Mouse (Mus musculus) liver, adult 2 months (tissue): ENCODE measurements at regions not wholly inside any gene's neighbourhood (a gene's known extent, or its start where the extent isn't known, plus 50 kb on each side); places are given as distances from the start of the nearest gene placed in this dataset.

Experiments used
- DNase-seq: peaks from one replicate; pipeline ENCODE4 v3.0.0-alpha.2; 2011; ENCODE audit warnings: low read depth, low spot score; ENCODE audit errors: extremely low read depth
- H3K27ac ChIP-seq: fragments of 200-500 bp; replicated peaks from 2 replicates; pipeline ENCODE4 v1.5.1; 2012; ENCODE audit warnings: low read depth, mild to moderate bottlenecking, control low read depth, inconsistent platforms, low read length; ENCODE audit not compliant: insufficient read depth
- H3K27me3 ChIP-seq: fragments of 200-500 bp; 2 replicates; pipeline ENCODE4 v1.6.1; 2012; ENCODE audit warnings: mild to moderate bottlenecking, moderate library complexity, low read length, inconsistent platforms; ENCODE audit not compliant: control insufficient read depth, insufficient read depth
- H3K36me3 ChIP-seq: fragments of 200-500 bp; 2 replicates; pipeline ENCODE4 v1.6.1; 2012; ENCODE audit warnings: low read length, inconsistent platforms; ENCODE audit not compliant: control insufficient read depth, insufficient read depth
- H3K4me1 ChIP-seq: fragments of 200-500 bp; 2 replicates; pipeline ENCODE4 v1.6.1; 2011; ENCODE audit warnings: low read length; ENCODE audit not compliant: control insufficient read depth, insufficient read depth
- H3K4me3 ChIP-seq: fragments of 200-500 bp; 2 replicates; pipeline ENCODE4 v1.5.1; 2011; ENCODE audit warnings: low read depth, mild to moderate bottlenecking, control low read depth, low read length, moderate library complexity; ENCODE audit not compliant: insufficient read depth
- H3K79me2 ChIP-seq: fragments of 200-500 bp; 2 replicates; pipeline ENCODE4 v1.6.1; 2012; ENCODE audit warnings: inconsistent platforms, mild to moderate bottlenecking, low read length, moderate library complexity; ENCODE audit not compliant: control insufficient read depth, insufficient read depth
- H3K9ac ChIP-seq: fragments of 200-500 bp; 2 replicates; pipeline ENCODE4 v1.6.1; 2012; ENCODE audit warnings: low read depth, mild to moderate bottlenecking, control low read depth, inconsistent platforms, low read length
- CTCF ChIP-seq: fragments of 200-500 bp; IDR thresholded peaks from 2 replicates; pipeline ENCODE4 v1.5.1; 2011; ENCODE audit warnings: low read depth, low read length, control low read depth
- POLR2A ChIP-seq: fragments of 200-500 bp; IDR thresholded peaks from 2 replicates; pipeline ENCODE4 v1.6.1; 2011; ENCODE audit warnings: low read length, control low read depth; ENCODE audit not compliant: insufficient read depth; ENCODE audit errors: extremely low read depth
- WGBS: fragments of 180-500 bp; shearing (Covaris S2); methylation state at CpG from one replicate; pipeline ENCODE4 v1.1.7; 2018; 5-methylcytosine and 5-hydroxymethylcytosine counted together

- Histone ChIP-seq H3K4me1 (no peaks in the 10 kb centered on the region), H3K9ac (no peak overlapping the region), H3K4me3 (no peak overlapping the region), H3K36me3 (no peaks in the 10 kb centered on the region), H3K27ac (no peak overlapping the region), H3K27me3 (no peaks in the 10 kb centered on the region), H3K79me2 (no peaks in the 10 kb centered on the region)
- no peak for TF ChIP-seq POLR2A
- no peak for TF ChIP-seq CTCF
- DNase-seq, result no peak
- WGBS, result 63% methylated on average over 8 of the region's 8 CpGs
These were observed 401.9 kb upstream of the Xrcc4 start for GRCm38 (mm10) chr13:90490991-90491951.

DNA sequence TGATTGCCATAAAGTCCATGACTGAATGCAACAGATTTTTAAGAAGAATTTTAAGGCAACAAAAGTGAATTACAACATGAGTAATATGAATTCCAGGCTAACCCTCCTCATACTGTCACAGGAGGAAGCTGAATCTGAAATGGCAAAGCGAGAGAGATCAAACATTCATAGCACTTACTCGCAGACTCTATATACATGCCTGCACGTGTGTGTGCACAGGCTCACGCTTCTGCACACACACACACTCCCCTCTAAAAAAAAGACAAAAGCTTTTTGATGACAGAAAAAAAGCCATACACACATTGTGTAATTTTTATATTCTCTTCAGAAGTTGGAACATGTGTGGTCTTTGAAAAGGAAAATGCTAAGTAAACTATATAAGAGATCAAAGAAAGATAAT is 391.1 kb upstream of the Xrcc4 start:
- WGBS, result 91% methylated on average over 4 of the region's 4 CpGs

GRCm38 (mm10) chr13:90476880-90477279 is 387.5 kb upstream of the Xrcc4 start:
- H3K4me3 ChIP-seq, result no peak overlapping the region
- WGBS, result 79% methylated on average over 2 of the region's 2 CpGs
- H3K36me3 ChIP-seq, result no peaks in the 10 kb centered on the region
- no peak for DNase-seq
- H3K9ac ChIP-seq, result no peak overlapping the region
- peaks cover 8% of the 10 kb centered on the region; the same call in 1 of the 2 replicates for H3K4me1 ChIP-seq
- H3K79me2 ChIP-seq, result no peaks in the 10 kb centered on the region
- H3K27me3 ChIP-seq, result no peaks in the 10 kb centered on the region
- TF ChIP-seq CTCF (no peak), POLR2A (no peak)
- H3K27ac ChIP-seq, result no peak overlapping the region

More for the DNA sequence above, 391.1 kb upstream of the Xrcc4 start:
- H3K9ac ChIP-seq, result no peak overlapping the region
- no peaks in the 10 kb centered on the region for H3K79me2 ChIP-seq
- no peaks in the 10 kb centered on the region for H3K36me3 ChIP-seq
- H3K4me3 ChIP-seq, result no peak overlapping the region
- H3K27ac ChIP-seq, result no peak overlapping the region
- TF ChIP-seq CTCF (no peak), POLR2A (no peak)
- H3K27me3 ChIP-seq, result no peaks in the 10 kb centered on the region
- DNase-seq, result no peak
- H3K4me1 ChIP-seq, result no peaks in the 10 kb centered on the region

DNA sequence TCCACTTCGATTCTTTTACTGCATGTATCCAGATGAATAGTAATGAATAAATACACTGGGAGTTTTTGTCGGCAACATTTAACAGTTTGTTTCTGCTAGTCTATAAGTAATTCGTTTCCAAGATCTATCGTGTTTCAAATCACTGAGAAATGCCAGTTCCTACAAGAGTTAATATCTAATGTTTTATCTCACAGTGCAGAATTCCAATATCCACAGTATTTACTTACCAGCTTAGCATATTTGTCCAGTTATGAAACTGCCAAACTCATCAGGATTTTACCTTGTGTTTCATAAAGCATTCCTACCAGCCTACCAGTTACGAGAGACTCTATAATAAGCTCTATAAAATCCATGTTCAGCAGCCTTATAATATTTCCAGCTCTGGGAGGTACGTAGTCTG is 385.1 kb upstream of the Xrcc4 start:
- no peak overlapping the region for H3K9ac ChIP-seq
- H3K36me3 ChIP-seq, result no peaks in the 10 kb centered on the region
- no peaks in the 10 kb centered on the region for H3K79me2 ChIP-seq
- no peak overlapping the region for H3K4me3 ChIP-seq
- peak; percentile 79 for DNase-seq
- peaks cover 8% of the 10 kb centered on the region; the same call in 1 of the 2 replicates for H3K4me1 ChIP-seq
- WGBS, result 43% methylated on average over 6 of the region's 6 CpGs
- no peak overlapping the region for H3K27ac ChIP-seq
- H3K27me3 ChIP-seq, result no peaks in the 10 kb centered on the region
- TF ChIP-seq CTCF (no peak), POLR2A (no peak)

DNA sequence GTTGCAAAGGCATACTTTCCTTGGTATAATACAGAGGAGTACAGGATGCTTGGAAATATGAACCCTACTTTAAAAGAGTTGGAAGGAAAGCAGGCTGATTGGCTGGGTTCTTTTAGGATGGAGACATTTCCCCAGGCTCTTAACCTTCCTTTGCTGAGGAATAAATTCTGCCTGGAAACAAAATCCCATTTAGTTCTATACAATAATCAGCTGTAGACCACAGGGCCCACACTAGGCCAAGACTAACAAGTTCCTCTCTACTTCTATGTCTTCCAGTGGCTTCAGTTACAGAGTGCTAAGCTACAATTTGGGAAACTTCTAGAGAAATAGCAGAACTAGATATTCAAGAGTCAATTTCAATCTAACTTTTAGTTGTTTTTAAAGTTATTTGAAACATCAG is 384.6 kb upstream of the Xrcc4 start:
- H3K27ac ChIP-seq, result no peak overlapping the region
- peaks cover 8% of the 10 kb centered on the region; the same call in 1 of the 2 replicates for H3K4me1 ChIP-seq
- DNase-seq, result no peak
- no peak overlapping the region for H3K4me3 ChIP-seq
- no peak overlapping the region for H3K9ac ChIP-seq
- no peaks in the 10 kb centered on the region for H3K27me3 ChIP-seq
- no peaks in the 10 kb centered on the region for H3K79me2 ChIP-seq
- H3K36me3 ChIP-seq, result no peaks in the 10 kb centered on the region
- TF ChIP-seq CTCF (no peak), POLR2A (no peak)
